Mouse (Mus musculus): Measurements from ENCODE around the gene Wdr93. TPM values are rescaled to one million over a fixed set of nuclear protein-coding genes. Genes with fewer than 3 reads are reported as not detected.

Wdr93 gene
- polyA plus RNA-seq, 1 experiment from 2014 or later = 0.17 TPM

DNA sequence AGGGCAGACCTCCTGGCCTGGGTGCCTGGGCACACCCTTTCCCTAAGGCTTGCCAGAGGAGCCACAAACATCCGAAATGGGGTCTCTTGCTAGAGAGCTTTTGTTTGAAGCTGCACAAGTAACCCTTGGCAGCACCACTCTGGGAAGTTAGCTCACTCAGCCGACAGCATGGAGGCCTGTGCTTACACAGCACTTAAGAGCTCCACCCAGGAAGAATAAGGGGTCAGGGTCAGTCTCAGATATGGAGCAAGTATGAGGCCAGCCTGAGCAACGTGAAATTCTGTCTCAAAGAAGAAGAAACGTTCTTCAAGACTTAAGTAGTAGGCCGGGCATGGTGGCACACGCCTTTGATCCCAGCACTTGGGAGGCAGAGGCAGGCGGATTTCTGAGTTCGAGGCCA, 19.1 kb downstream of the Wdr93 start:
- Histone ChIP-seq H3K9me3 (ENCODE audit: low read depth, low read length) (no peaks in the 10 kb centered on the region), H3K27me3 (ENCODE audit: insufficient read depth, low read length) (no peaks in the 10 kb centered on the region), H3K36me3 (ENCODE audit: insufficient read depth) (no peaks in the 10 kb centered on the region), H3K4me1 (ENCODE audit: insufficient read depth) (no peaks in the 10 kb centered on the region), H3K9ac (no peak overlapping the region), H3K27ac (ENCODE audit: low read depth) (no peak overlapping the region), H3K4me3 (ENCODE audit: low read depth, low read length) (no peak overlapping the region), H3K4me2 (no peak overlapping the region)
- ATAC-seq (ENCODE audit: insufficient read depth) (no peak), DNase-seq (no peak)
- 63% methylated on average over 8 of the region's 8 CpGs for WGBS
- no peak for TF ChIP-seq CTCF (IDR thresholded peaks at IDR 0.05; ENCODE audit: low read depth)

GRCm38 (mm10) chr7:79765991-79766390, 23.0 kb downstream of the Wdr93 start:
- Histone ChIP-seq H3K27me3 (ENCODE audit: insufficient read depth, low read length) (no peaks in the 10 kb centered on the region), H3K9ac (no peak overlapping the region), H3K36me3 (ENCODE audit: insufficient read depth) (no peaks in the 10 kb centered on the region), H3K4me3 (ENCODE audit: low read depth, low read length) (no peak overlapping the region), H3K27ac (ENCODE audit: low read depth) (no peak overlapping the region), H3K4me2 (no peak overlapping the region), H3K4me1 (ENCODE audit: insufficient read depth) (no peaks in the 10 kb centered on the region), H3K9me3 (ENCODE audit: low read depth, low read length) (no peaks in the 10 kb centered on the region)
- no peak for DNase-seq
- 0 out of 2 replicates have a peak, but pooled peaks have one; percentile 8 for TF ChIP-seq CTCF (IDR thresholded peaks at IDR 0.05; ENCODE audit: low read depth)
- ATAC-seq (ENCODE audit: insufficient read depth) = no peak
- 46% methylated on average over 1 of the region's 1 CpGs for WGBS

DNA sequence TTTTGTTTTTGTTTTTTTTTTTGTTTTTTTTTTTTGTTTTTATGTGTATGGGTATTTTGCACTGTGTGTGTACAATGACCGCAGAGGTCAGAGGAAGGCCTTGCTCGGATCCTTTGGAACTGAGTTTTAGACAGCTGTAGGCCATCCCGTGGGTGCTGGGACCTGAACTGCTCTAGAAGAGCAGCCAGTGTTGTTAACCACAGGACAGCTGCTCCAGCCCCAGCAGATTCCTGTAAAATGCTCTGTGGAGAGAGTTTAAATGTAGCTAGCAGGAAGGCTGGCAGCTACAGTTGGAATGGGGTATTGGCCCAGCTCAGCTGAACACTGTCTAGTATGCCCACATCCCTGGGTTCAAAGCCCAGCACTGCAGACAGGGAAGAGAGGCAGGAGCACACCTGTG, 26.7 kb downstream of the Wdr93 start:
- Histone ChIP-seq H3K9me3 (ENCODE audit: low read depth, low read length) (no peaks in the 10 kb centered on the region), H3K4me2 (no peak overlapping the region), H3K27ac (ENCODE audit: low read depth) (no peak overlapping the region), H3K4me1 (ENCODE audit: insufficient read depth) (no peaks in the 10 kb centered on the region), H3K9ac (no peak overlapping the region), H3K4me3 (ENCODE audit: low read depth, low read length) (no peak overlapping the region), H3K36me3 (ENCODE audit: insufficient read depth) (no peaks in the 10 kb centered on the region), H3K27me3 (ENCODE audit: insufficient read depth, low read length) (no peaks in the 10 kb centered on the region)
- no peak for TF ChIP-seq CTCF (IDR thresholded peaks at IDR 0.05; ENCODE audit: low read depth)
- DNase-seq (no peak), ATAC-seq (ENCODE audit: insufficient read depth) (no peak)
- WGBS = 78% methylated on average over 3 of the region's 3 CpGs

DNA sequence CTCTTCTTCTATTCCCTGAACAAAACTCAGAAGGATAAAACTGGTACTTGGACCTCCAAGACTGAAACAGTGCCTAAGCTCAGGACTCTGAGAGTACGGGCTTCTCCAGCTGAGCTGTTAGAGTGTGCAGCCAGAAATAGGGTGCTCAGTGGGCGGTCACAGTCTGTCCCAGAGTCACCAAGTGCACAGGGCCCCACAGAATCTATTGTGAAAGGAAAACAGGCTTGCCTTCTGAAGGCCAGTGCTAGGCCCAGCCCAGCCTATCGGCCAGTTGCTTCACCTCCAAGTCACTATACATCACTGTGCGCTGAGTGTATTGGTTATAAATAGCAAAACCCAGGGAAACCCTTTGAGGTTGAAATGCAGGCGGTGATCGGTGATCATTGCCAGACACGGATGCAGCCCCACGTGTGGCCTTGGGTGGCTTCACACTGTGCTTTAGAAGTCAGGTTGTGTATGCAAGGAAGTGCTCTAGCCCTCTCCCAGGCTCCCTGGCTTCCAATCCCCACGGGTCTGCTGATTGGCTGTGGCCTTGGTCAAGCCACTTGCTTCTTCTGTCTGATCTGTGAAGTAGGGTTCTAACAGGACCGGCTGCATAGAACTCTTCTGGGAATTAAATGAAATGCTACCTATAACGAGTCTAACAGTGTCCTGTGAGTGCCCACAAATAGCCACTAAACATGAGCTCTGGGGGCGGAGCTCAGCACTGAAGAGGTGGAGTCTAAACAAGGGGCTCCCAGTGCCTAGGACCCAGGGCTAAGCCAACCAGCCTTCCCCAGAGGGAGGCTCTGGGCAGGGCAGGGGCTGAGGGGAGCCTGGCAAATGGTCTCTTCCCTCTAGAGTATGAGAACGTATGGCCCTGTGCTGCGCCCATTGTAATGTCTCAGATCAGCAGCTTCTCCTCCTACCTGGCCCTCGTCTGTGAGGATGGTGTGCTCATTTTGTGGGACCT, 28.9 kb downstream of the Wdr93 start:
- Histone ChIP-seq H3K4me1 (ENCODE audit: insufficient read depth) (no peaks in the 10 kb centered on the region), H3K4me2 (no peak overlapping the region), H3K4me3 (ENCODE audit: low read depth, low read length) (no peak overlapping the region), H3K9ac (no peak overlapping the region), H3K36me3 (ENCODE audit: insufficient read depth) (no peaks in the 10 kb centered on the region), H3K9me3 (ENCODE audit: low read depth, low read length) (no peaks in the 10 kb centered on the region), H3K27me3 (ENCODE audit: insufficient read depth, low read length) (no peaks in the 10 kb centered on the region), H3K27ac (ENCODE audit: low read depth) (no peak overlapping the region)
- 47% methylated on average over 15 of the region's 15 CpGs for WGBS
- TF ChIP-seq CTCF (IDR thresholded peaks at IDR 0.05; ENCODE audit: low read depth) = no peak
- ATAC-seq (ENCODE audit: insufficient read depth) (no peak; the same call in 1 of the 2 replicates), DNase-seq (no peak)

- no peaks in the 10 kb centered on the region for H3K4me1 ChIP-seq (ENCODE audit: insufficient read depth)
- peak; percentile 63; the same call in 1 of the 2 replicates for ATAC-seq (ENCODE audit: insufficient read depth)
- no peak overlapping the region for H3K27ac ChIP-seq (ENCODE audit: low read depth)
- H3K27me3 ChIP-seq (ENCODE audit: insufficient read depth, low read length) = no peaks in the 10 kb centered on the region
- no peaks in the 10 kb centered on the region for H3K36me3 ChIP-seq (ENCODE audit: insufficient read depth)
- H3K9me3 ChIP-seq (ENCODE audit: low read depth, low read length) = no peaks in the 10 kb centered on the region
- peak; percentile 91 for DNase-seq
- peak overlapping the region; percentile 40 for H3K4me2 ChIP-seq
- no peak overlapping the region for H3K4me3 ChIP-seq (ENCODE audit: low read depth, low read length)
- H3K9ac ChIP-seq = no peak overlapping the region
- 22% methylated on average over 16 of the region's 16 CpGs for WGBS
- TF ChIP-seq CTCF (IDR thresholded peaks at IDR 0.05; ENCODE audit: low read depth) = peak; percentile 96
These were observed 38.0 kb downstream of the Wdr93 start for GRCm38 (mm10) chr7:79780647-79781626.

DNA sequence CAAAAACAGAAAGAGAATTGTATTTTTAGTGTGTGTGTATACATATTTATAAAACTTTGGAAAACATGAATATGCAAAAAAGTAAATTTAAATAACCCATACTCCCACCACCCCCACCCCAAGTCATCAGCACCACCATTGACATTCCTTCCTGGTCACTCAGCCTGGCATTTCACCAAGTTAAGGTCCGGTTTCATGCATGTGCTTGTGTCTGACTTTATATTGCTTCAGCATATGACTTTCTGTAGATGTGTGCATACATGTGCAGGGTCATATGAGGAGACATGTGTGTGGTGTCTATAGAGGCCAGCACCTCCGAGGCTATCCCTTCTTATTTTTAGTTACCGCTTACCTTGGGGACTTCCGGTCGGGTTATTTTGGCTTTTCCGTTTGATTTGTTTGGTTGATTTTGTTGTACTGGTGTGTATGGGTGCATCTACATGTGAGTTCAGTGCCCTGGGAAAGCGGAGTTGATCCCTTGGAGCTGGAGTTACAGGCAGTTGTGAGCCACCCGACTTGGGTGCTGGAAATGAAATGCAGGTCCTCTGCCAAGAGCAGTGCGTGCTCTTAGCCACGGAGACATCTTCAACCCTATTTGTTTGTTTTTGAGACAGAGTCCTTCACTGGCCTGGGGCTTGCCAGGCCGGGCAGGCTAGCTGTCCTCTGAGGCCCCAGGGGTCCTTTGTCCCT, 39.0 kb downstream of the Wdr93 start:
- 64% methylated on average over 11 of the region's 11 CpGs for WGBS
- no peak overlapping the region for H3K4me3 ChIP-seq (ENCODE audit: low read depth, low read length)
- H3K9ac ChIP-seq = no peak overlapping the region
- no peaks in the 10 kb centered on the region for H3K27me3 ChIP-seq (ENCODE audit: insufficient read depth, low read length)
- ATAC-seq (ENCODE audit: insufficient read depth) (no peak), DNase-seq (no peak)
- H3K27ac ChIP-seq (ENCODE audit: low read depth) = no peak overlapping the region
- no peak for TF ChIP-seq CTCF (IDR thresholded peaks at IDR 0.05; ENCODE audit: low read depth)
- H3K4me2 ChIP-seq = no peak overlapping the region
- no peaks in the 10 kb centered on the region for H3K9me3 ChIP-seq (ENCODE audit: low read depth, low read length)
- H3K36me3 ChIP-seq (ENCODE audit: insufficient read depth) = no peaks in the 10 kb centered on the region
- H3K4me1 ChIP-seq (ENCODE audit: insufficient read depth) = no peaks in the 10 kb centered on the region

Measured in lung, embryonic 14.5 days (tissue).